Mouse (Mus musculus): ENCODE measurements around the gene Gsta3. TPM values are rescaled to one million over a fixed set of nuclear protein-coding genes. Genes with fewer than 3 reads are reported as not detected.
"Not testable (repeated sequence)": the region's sequence is repeated elsewhere in the genome, so short reads cannot be mapped to it uniquely, and the experiment has no call there.

Gsta3 gene
- total RNA-seq, 2 experiments from 2014 or later = 31.7 to 86.7 TPM

DNA sequence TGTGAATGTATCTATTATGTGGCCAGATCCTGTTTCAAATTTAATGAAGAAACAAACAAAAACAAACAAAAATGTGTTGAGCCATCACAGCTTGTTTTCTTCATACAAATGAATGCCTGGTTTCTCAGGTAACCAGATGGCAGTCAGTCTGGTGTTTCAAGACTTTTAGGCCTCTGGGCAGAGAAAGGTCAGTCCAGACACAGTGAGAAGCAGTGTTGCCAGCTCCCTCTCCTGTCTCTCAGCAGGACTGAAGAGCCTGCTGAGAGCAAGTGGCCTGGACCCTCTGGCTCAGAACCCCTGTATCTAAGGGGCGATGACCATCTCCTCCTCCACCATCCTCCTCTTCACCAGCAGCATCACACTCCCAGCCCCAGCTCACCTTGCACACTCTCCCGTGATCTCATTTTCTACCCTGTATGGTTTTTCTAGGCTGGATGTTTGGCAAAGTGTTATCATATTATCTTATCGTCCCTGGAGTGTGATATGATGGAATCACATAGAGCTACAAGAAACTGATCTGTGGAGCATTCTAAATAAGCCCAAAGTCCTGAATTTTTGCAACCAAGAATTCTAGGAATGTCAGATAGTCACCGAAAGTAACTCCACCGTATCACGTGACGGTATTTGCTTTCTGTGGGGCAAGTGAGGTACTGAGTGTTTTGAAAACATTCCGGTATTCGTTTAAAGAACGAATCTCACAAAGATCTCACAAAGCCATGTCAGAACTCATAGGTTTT is 12.3 kb downstream of the Gsta3 start:
- no peak for DNase-seq

DNA sequence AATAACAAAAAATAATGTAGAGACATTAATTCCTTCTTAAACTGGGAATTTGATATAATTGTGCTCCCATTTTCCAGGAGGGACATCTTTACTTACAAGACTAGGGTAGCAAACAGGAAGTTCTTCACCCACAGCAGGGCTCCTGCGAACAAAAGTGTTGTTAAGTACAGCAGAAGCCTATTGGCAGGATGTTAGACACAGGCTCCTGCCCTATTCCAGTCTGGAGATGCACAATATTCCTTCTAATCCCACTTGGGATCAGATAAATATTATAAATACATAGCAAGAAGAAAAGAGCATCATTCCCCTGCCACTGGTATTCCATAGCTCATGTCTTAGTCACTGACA is 12.9 kb downstream of the Gsta3 start:
- no peak for DNase-seq

DNA sequence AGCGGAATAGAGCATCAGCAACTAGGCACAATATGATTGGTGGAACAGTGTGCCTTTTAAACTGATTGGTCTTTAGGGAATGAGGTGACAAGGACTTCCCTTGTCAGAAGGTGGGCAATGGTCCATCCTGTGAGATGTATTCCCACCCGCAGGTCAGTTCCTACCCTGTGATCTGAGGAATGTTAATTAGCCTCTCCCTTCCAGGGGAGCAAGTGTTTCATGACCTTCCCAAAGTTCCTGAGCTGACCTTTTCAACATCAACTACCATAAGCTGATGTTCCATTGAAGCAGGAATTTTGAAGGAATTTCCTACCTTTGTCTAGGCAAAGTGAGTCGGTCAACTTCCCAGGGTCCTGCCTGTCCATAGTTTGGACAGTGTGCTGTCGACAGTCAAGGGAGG is 13.5 kb downstream of the Gsta3 start:
- no peak for DNase-seq

DNA sequence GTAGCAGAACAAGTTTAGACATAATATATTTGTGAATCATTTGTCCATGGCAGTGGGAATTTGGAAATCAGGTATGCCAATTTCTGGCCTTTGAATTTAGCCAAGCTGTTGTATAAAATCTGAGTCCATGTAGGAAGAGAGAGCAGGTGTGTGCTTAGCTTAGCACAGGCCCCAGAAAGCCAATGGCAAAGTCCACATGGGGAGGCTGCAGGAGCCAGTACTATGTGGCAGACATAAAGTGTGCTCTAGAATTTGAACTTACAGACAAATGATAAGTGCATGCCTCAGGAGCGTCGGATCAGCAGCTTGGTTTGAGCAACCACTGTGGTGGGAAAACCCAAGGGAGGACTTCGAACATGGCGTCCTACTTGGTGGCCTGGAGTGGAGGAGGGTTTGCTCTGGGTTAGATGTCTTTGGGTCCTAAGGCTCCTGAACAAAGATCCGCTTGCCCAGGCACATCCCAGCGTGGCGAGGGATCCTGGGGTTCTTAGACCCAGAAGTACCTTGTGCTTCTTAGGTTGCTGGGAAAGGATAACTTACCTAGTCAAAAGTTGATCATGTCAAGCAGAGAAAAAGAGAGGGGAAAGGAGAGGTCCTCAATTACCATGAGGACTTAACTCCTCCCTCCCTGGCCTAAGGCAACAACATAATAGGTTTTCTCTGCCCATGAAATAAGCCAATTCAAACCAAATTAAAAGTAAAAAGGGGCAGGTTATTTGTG is 15.4 kb downstream of the Gsta3 start:
- DNase-seq = no peak

DNA sequence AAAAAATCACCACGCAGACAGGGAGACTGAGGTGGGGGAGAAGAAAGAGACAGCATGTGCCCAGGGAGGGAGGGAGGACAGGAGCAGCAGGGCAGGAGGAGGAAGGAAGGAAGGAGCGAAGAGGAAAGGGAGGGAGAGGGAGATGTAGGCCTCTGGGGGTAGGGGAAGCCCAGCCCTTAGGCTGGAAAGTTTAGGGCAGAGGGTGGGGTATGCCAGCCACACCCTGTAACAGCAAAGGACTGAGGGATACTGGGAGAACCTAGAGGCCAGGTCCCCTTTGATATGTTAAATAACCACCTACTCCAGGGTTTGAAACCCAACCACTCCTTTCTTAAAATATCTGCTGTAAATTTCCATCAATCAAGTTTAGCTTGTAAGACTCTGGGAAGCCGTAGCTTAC is 16.0 kb downstream of the Gsta3 start:
- no peak for DNase-seq

DNA sequence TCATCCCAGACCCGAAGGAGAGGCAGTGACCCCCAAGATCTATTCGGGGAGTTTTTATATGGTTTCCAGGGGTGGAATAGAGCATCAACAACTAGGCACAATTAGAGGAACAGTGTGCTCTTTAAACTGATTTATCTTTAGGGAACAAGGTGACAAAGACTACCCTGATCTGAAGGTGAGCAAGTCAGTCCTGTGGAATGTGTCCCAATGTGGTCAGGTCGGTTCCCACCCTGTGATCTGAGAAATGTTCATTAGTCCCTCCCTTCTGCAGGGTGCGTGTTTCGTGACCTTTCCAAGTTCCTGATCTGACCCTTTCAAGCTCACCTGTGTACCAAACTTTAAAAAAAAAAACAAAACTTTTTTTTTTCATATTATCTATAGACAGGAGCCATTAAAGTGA is 16.5 kb downstream of the Gsta3 start:
- no peak for DNase-seq

DNA sequence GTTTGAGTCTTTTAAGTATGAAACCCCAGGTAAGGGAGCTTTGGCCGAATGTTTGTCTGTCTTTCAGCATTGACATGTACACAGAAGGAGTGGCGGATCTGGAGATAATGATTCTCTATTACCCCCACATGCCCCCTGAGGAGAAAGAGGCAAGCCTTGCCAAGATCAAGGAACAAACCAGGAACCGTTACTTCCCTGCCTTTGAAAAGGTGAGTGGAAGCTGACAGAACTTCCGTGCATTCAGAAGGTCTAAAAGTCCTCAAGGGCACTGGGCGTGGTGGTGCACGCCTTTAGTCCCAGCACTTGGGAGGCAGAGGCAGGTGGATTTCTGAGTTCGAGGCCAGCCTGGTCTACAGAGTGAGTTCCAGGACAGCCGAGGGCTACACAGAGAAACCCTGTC is 19.6 kb downstream of the Gsta3 start:
- DNase-seq = not testable (repeated sequence)

DNA sequence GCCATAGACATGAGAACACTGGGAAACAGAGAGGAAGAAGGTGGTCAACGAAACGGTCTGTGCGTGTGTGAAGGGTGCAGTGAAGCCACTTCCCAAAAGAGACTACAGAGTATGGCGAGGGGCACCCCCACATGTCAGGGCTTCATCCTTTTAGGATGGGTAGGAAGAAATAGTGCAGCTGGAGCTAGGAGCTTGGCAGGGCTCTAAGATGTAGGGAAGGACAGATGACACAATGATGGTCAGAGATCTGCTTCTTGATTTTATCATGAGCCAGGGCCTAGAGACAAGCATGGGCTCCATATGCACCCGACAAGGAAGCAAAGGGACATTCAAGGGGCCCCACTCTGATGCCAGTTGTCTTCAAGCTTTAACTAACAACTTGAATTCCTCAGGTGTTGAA is 22.0 kb downstream of the Gsta3 start:
- no peak for DNase-seq

DNA sequence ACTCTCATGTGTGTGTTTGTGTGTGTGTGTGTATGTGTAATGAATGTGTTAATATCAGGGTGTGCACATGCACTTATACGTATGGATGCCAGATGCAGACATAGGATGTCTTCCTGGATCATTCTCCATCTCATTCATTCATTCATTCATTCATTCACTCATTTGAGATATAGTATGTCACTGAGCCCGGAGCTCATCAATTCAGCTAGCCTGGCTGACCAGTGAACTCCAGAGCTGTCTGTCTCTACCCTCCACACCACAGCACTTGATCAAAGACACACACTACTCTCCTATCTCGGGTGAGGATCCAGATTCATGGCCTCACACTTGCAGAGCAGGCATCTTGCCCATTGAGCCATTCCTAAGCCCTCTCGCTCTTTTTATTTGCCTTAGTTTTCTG is 23.6 kb downstream of the Gsta3 start:
- DNase-seq = no peak

DNA sequence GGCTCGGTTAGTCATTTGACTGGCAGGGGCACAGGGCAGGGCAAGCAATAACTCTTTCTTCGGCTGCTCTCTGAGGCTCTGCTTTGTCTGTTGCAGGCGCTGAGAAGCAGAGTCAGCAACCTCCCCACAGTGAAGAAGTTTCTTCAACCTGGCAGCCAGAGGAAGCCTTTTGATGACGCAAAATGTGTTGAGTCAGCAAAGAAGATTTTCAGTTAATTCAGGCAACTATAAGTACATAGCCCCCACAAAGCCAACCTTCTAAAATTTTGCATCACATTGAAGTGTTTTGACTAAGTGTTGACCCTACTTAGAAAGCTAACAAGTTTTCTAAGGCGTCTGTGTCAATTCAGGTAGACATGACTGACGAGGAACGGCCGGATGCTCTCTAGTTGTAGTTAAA is 24.4 kb downstream of the Gsta3 start:
- DNase-seq = no peak

DNA sequence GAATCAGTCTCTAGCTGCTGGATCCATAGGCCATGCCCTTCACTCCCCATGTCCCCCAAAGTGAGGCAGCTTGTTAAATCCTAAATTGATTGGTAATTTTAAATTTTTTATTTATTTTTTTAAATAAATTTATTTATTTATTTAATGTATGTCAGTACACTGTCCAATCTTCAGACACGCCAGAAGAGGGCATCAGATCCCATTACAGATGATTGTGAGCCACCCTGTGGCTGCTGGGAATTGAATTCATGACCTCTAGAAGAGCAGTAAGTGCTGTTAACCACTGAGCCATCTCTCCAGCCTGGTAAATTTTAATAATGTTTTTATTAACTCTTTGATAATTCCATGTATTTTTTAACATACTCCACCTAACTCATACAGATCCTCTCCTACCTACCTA is 26.4 kb downstream of the Gsta3 start:
- DNase-seq = peak in 1 of 2 experiments; percentile 10

DNA sequence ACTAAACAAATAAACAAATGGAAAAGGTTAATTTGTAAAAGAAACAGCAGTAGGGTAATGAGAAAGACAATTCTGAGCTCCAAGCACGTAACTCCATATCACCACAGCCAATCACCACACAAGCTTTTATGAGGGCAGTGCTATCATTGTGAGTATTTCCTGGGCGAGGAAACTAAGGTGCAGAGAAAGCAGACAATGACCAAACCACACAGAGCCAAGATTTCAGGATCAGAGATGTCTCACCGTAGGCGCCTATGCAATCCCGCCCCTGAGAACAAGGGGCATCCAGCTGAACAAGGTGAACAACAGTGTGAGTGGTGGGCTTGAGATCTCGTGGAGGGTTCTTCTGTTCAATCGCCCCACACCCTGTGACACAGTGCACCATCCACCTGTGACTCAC is 27.1 kb downstream of the Gsta3 start:
- DNase-seq = not testable (repeated sequence)

DNA sequence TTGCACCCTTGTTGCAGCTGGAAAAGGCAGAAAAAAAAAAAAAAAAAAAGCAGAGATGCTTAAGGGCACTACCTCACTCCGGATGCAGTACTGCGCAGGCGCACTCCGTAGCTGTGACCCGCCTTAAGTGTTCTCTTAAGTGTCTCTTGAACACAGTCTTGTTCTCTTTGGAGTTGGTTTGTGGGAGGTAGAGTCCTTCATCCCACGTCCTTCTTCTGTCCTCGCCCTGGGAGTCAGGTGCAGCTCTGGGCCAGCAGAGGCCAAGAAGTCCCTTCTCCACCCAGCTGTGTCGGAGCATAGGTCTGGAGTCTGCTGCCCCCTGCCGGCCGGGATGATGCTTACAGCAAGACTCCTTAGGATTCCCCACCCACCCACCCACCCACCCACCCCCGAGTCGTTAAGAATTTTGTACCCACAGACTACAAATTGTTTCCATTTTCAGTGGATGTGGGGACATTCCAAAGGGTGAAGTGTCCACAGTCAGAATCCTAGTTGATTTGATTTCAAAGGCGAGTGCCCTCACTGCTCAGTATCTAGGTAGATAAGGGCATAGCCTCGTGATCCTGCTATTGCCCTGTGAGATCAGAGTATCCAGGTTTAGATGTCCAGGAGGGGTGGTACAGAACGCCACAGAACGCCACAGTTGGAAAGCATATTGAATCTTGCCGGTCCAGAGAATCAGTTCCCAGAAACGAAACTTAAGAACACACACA is 31.1 kb downstream of the Gsta3 start:
- DNase-seq = peak; percentile 84 to 90

DNA sequence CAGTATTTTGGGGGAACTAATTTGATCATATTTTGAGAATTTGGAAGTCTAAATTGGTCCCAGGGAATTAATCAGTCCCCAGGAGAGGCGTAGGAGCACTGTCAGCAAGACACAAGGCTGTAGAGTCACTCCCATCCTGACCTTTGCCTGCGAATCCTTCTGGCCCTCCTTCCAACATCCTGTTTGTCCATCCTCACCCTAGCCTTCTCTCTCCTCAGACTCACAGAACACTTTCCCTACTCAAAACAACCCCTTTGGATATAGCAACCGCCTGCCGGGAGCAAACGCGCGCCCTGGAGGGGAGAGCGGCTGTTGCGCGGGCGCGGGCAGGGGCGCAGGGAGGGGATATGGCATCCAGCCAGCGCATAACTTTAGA is 31.7 kb downstream of the Gsta3 start:
- DNase-seq = peak; percentile 7 to 12

DNA sequence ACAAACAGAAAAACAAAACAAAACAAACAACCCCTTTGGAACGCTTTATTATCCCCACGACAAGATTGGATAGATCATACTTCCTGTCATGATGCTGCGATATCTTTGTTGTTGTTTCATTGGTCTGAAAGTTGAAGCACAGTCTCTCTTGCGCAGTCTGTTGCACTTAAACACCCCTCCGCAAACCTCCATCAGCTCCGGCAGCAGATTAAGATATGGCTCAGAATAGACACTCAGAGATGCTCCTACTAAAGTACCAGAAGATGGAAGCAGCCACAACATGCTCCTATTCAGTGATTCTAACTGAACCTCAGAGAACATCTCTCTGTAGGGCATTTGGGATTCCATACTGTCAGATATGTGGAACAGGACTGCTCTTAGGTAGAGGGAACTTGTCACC is 32.7 kb downstream of the Gsta3 start:
- no peak for DNase-seq

DNA sequence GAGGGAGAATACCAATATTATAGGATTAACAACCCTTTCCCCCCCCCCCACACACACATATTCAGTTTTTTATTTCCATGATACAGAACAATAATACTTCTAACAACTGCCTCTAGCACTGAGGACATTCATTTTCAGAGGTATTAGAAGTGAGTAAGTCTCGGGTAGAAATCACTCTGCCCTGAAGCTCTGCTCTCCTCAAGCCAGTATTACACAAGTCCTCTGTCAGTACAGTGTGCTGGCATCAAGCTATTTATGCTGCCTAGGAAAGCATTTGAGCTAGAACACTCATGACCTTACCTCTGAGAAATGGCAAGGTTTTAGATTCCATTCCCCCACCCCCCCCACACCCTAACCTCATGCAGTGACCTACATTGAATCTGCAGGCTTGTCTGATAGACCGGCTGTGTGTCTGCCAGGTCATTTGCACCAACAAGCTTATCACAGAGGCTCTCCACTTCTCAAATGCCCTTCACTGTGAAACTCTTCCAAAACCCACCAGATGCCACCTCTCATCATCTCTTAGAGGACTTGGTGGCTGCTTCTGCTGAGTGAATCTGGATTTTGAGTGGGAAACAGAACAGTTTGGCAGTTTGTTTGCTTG is 34.1 kb downstream of the Gsta3 start:
- no peak for DNase-seq

DNA sequence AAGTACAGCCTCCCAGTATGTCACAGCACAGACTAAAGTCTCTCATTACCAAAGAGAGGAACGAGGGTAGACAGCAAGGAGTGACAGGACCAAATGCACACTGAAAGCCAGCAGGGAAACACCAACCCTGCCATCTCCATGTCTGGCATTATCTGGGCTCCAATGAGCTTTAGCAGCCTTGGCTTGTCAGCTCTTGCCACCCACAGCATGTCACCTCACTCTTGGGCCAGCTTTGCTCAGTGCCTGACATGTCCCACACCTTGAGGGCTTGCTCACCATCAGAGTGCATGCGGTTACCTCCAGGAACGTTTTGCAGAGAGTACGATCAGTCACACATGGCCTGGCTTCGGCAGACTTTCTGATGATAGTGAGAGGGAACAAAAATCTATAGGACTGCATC is 35.0 kb downstream of the Gsta3 start:
- DNase-seq = not testable (repeated sequence)

DNA sequence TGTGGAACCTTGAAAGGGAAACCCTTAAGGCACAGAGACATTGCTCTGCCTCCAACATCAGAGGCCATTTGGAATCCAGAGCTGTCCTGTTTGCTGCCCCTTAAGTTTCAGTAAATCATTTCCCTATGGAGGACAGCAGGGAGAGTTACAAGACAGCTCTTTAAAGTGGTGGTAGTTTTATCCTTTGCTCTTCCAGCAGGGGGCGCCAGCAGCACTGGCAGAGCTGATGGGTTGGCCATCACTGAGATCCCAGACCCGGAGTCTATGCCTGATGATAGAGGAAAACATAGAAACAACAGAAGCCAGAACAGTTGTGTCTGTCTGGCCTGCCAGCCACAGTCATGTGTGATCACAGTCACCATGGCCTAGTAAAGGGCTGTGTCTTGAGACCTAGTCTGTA is 35.8 kb downstream of the Gsta3 start:
- not testable (repeated sequence) for DNase-seq

DNA sequence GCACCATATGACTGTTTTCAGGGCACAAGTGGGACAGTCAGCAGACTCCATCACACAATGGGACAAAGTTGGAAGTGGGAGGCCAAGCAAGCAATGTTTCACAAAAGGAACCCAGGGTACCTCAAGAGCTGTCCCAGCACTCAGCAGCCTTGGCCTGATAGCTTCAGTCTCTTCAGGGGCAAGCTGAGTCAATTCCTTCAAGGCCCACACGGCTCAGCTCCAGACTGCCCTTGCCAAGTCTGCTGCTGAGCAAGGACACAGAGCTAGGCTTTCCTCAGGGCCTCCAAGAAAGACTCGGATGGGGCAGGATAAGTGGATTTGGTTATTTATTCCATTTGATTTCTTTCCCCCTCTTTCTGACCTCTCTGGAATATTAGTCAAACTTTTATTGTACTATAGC is 39.9 kb downstream of the Gsta3 start:
- peak; percentile 10 to 23 for DNase-seq

DNA sequence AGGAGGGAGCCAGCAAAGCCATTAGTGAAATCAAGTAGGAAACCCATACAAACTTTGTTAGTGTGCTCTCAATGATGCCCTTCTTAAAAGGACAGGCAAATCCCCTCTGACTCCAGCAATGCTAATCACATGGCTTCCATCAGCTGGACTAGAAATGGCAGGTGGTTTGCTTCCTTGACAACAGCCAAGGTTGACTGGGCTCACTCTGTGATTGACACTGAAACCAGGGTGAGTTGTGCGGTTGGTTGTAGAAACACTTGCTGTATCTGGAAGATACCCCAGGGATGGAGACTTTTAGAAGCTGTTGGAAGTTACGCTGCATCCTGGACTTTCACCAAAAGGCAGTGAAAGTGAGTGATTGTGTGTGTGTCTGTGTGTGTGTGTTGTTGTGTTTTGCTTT is 44.3 kb downstream of the Gsta3 start:
- not testable (repeated sequence) for DNase-seq

DNA sequence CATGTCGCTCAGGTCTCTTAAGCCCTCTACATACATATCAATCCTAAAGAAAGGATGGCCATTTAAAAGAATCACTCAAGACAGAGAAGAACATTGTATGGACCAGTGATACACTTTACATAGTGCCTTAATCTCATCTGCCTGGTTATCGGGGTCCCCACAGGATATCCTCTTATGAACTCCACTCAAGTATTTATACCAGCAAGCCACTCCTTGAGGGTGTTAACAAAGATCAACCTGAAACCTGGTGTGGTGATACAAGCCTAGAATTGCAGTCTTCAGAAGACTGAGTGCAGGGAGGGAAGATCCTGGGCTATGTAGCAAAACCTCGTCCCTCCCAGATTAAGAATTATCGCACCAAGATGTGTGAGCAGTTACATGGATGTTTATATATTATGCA is 51.0 kb downstream of the Gsta3 start:
- DNase-seq = no peak

DNA sequence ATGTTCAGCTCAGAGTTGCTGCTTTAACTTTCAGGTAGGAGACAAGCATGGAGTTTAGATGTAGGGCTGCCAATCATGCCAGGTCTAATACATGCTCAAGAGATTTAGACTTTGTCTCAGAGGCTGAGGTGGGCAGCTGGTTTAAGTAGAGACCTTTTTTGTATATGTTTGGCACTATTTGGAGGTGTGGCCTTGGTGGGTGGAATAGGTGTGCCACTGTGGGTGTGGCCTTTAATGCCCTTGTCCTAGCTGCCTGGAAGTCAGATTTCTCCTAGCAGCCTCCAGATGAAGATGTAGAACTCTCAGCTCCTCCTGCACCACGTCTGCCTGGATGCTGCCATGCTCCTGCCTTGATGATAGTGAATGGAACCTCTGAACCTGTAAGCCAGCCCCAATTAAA is 52.2 kb downstream of the Gsta3 start:
- no peak for DNase-seq

DNA sequence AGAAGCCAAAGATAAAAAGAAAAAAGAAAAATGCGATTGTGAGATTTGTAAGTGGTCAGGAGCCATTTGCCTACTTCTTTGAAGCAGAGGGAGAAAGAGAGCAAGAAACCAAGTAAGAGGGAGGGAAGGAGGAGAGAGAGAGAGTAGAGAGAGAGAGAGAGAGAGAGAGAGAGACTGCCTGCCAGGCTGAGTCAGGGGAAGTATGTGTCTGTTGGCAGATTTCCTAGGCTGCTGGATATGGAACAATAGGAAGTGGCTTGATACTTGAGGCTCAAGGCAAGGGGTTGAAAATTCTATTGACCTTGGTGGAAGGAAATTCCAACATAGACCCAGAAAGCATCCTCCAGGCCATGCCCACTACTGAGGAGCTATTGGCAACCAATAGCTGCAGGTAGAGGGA is 55.8 kb downstream of the Gsta3 start:
- DNase-seq = no peak

All from adrenal gland, postnatal 36 days (tissue).